Mouse (Mus musculus) right cerebral cortex, postnatal 14 days (tissue): ENCODE measurements at regions not wholly inside any gene's neighbourhood (a gene's known extent, or its start where the extent isn't known, plus 50 kb on each side); places are given as distances from the start of the nearest gene placed in this dataset.
"Not testable (repeated sequence)": the region's sequence is repeated elsewhere in the genome, so short reads cannot be mapped to it uniquely, and the experiment has no call there.

ENCODE experiments used
- DNase-seq: peaks from one replicate; pipeline ENCODE4 v3.0.0; 2022

- DNase-seq, result no peak
Observed at GRCm38 (mm10) chr5:148700240-148700639, 147.7 kb upstream of the Ubl3 start.

- DNase-seq, result peak; percentile 43
Observed at GRCm38 (mm10) chr5:148697631-148698368, 145.2 kb upstream of the Ubl3 start.

- DNase-seq, result no peak
Observed at GRCm38 (mm10) chr5:148694352-148694751, 141.8 kb upstream of the Ubl3 start.

- DNase-seq, result no peak
Observed at GRCm38 (mm10) chr5:148691486-148691885, 138.9 kb upstream of the Ubl3 start.

DNA sequence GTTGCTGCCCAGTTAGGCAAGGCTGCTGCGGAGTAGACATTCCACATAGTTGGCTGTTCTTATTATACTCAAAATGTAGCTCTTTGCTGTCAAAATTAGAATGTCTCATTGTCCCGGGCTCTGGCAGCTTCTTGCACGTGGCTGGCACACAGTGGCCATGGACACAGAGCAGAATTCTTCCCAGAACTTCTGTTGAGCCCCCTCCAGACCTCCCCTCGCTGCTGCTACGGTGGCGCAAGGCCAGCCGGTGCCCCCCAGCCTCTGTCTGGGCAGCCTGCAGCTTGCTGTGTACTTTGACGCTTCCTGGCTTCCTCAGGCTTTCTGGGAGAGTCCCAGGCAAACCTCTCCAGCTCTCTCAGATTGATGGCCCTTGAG lies 138.2 kb upstream of the Ubl3 start:
- DNase-seq, result no peak

- no peak for DNase-seq
Observed at GRCm38 (mm10) chr5:148690158-148690822, 137.7 kb upstream of the Ubl3 start.

GRCm38 (mm10) chr5:148689297-148689696 lies 136.7 kb upstream of the Ubl3 start:
- no peak for DNase-seq

DNA sequence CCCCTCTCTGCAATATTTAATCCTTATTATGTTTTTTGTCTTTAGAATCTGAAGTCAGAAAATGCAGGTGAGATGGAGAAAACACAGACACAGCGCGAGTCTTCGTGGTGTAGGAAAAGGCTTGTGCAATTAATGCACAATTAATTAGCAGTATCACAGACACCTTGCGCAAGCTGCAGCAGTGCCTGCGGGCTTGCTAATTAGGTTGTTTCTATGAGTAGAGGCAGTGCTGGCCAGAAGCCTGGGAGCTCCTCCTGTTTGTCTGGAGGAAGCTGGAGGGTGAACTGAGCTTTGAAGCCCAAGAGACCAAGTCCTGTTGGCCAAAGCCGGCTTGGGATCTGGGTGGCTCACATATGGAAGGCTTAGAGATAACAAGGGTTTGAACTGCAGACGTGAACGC lies 135.9 kb upstream of the Ubl3 start:
- DNase-seq, result no peak

DNA sequence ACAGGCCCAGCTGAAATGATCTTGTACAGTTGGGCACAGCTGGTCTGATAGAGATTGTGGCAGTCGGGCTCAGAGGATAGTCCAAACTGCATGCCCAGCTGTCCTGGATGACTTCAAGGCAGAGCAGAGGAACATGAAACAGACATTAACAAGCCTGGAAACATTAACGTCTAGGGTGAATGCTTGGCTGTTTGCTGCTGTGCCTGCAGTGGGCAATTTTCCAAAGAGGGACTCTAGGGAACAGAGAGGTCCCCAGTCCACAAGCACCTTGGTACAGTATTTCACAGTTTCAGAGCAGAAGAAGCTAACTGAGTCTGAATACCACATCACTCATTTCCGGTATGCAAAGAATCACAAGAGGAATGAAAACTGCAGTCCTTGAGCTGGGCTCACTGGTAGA lies 135.2 kb upstream of the Ubl3 start:
- DNase-seq, result no peak

- no peak for DNase-seq
Observed at GRCm38 (mm10) chr5:148684216-148684615, 131.6 kb upstream of the Ubl3 start.

DNA sequence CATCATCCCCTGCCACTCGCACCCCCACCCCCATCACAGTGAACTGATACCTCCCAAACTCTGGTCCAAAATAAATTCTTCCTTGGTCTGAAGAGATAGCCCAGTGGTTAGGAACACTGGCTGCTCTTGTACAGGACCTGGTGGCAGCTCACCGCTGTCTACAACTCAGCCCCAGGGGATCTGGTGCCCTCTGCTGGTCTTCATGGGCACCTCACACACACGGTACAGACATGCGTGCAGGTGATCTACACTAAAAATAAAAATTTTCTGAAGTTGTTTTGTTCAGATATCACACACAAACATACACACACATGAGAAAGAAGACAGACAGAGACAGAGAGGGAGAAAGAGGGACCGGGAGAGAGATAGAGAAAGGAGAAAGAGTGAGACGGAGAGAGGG lies 130.0 kb upstream of the Ubl3 start:
- no peak for DNase-seq

GRCm38 (mm10) chr5:148680341-148680740 lies 127.8 kb upstream of the Ubl3 start:
- no peak for DNase-seq

- DNase-seq, result no peak
Observed at GRCm38 (mm10) chr5:148679586-148679985, 127.0 kb upstream of the Ubl3 start.

DNA sequence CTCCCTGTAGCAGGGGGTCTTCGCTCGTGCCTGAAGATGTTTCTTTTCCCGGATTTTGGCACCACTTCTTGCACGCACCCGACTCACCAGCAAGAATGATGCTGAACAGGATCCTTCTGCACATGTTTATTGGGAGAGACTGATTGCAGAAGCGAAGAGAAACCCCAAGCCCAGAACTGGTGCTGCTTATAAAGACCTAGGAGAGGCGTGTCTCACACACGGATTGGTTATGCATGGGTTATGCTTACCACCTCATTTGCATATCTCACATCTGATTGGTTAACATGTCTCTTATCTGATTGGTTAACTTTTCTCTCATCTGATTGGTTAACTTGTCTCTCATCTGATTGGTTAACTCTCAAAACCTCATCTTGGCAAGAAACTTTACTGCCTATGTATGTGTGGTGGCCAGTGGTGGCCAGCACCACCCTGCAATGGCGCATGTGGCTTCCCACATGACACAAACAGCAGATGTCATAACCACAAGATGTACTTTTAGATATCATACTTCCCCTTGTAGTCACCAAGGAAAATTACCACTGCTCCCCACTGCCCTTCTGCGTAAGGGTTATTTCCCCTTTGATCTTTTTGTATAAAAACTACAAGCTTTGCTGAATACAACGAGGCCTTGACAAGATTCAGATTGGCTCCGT lies 125.8 kb upstream of the Ubl3 start:
- DNase-seq, result not testable (repeated sequence)

GRCm38 (mm10) chr5:148674281-148674680 lies 121.7 kb upstream of the Ubl3 start:
- no peak for DNase-seq

DNA sequence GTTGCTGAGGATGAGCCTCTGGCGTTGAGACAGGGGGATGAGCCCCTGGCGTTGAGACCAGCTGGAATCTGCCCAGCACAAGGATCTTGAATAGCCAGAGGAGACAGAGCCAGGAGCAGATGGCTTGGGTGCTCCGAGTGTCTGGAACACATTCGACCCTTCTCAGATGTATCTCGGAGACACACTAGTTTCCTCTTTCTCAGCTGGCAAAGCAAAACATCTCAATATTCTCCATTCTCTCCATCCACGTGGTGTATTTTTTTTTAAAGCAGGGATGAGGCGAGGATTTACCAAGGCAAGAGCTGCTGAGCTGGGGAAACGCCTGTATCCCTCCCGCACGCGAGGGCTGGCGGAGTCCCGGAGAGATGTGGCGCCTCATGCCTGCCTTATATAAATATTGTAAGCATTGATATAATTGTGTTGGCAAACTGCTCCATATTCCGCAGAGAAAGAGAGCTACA lies 109.7 kb upstream of the Ubl3 start:
- peak; percentile 48 for DNase-seq

- no peak for DNase-seq
Observed at GRCm38 (mm10) chr5:148661120-148661519, 108.5 kb upstream of the Ubl3 start.

- DNase-seq, result no peak
Observed at GRCm38 (mm10) chr5:148657936-148658640, 105.5 kb upstream of the Ubl3 start.

DNA sequence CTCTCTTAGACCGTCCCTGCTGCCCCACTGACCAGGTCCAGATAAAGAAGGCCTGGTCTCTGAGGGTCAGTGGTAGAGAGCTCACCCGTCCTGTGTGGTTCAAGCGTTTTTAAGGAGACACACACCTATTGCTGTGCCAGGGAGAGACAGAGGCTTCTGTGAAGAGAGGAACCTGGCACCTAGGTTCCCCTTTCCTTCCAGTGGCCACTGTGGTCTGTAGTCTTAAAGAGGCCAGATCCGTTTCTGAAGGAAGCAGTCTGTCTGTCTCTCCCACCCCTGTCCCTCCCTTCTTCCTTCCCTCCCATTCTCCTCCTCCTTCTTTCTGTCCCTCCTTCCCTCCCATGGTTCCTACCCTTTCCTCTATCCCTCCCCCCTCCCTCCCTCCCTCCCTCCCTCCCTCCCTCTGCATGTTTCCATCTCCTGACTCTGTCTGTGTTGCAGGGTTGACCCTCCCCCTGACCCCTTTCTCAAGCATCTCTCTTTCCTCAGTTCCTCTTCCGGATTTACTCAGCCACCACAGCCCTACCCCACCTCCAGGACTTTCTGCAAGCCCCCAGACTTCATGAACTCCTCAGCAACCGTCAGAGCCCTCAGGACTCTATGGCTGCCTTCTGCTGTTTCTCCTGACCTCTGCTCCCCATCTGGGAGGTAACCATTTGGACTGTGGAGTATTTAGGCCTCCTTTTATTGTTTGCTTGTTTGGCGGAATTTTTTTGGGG lies 100.1 kb upstream of the Ubl3 start:
- no peak for DNase-seq

GRCm38 (mm10) chr5:148651736-148652135 lies 99.1 kb upstream of the Ubl3 start:
- no peak for DNase-seq

GRCm38 (mm10) chr5:148649573-148649972 lies 97.0 kb upstream of the Ubl3 start:
- DNase-seq, result not testable (repeated sequence)

- no peak for DNase-seq
Observed at GRCm38 (mm10) chr5:148649123-148649522, 96.5 kb upstream of the Ubl3 start.

DNA sequence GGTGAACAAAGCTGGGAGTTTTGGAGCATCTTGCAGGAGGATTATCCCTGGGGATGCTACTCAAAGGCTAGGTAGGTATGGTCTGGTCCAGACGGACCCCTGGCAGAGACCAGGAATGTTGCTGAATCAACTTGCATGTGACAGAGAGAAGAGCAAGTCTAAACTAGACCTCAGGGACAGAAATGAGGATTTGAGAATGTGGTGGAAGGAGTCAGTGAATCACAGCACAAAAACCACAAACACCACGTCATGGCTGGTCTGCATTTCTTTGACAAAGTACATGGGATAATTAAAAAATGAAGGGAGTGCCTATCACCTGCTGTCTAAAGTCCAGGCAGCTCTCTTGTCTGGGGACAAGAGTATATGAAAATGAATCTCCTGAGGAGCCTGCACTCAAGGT lies 95.1 kb upstream of the Ubl3 start:
- DNase-seq, result no peak
